Mouse (Mus musculus) midbrain, embryonic 14.5 days (tissue): ENCODE results near the gene Map3k14. TPM values are rescaled to one million over a fixed set of nuclear protein-coding genes. Genes with fewer than 3 reads are reported as not detected.
A peak's percentile ranks its signal among the peaks of the same experiment; 100 is the strongest.

ENCODE experiments used
- ATAC-seq: fragments of 200-750 bp; cut with Nextera tagmentation; 2 replicates; pipeline ENCODE4 v1.8.0; 2017; ENCODE audit warnings: moderate number of reproducible peaks, moderate library complexity; ENCODE audit not compliant: low FRiP score, low TSS enrichment
- DNase-seq: peaks from one replicate; pipeline ENCODE4 v3.0.0-alpha.2; 2015
- H3K27ac ChIP-seq: fragments of 300-500 bp; sonication (generic); replicated peaks from 2 replicates; pipeline ENCODE4 v1.5.1; 2014; ENCODE audit warnings: mild to moderate bottlenecking, low read depth, low read length, moderate library complexity
- H3K27me3 ChIP-seq: fragments of 300-500 bp; sonication (generic); 2 replicates; pipeline ENCODE4 v1.6.1; 2014; ENCODE audit warnings: low read length, control low read depth, mixed read lengths; ENCODE audit not compliant: control insufficient read depth, insufficient read depth
- H3K36me3 ChIP-seq: fragments of 300-500 bp; sonication (generic); 2 replicates; pipeline ENCODE4 v1.6.1; 2014; ENCODE audit warnings: low read length, control low read depth; ENCODE audit not compliant: control insufficient read depth, insufficient read depth
- H3K4me1 ChIP-seq: fragments of 300-500 bp; sonication (generic); 2 replicates; pipeline ENCODE4 v1.6.1; 2014; ENCODE audit warnings: mild to moderate bottlenecking, antibody characterized with exemption, low read length, control low read depth; ENCODE audit not compliant: control insufficient read depth, insufficient read depth
- H3K4me2 ChIP-seq: fragments of 300-500 bp; sonication (generic); 2 replicates; pipeline ENCODE4 v1.6.1; 2014; ENCODE audit warnings: mild to moderate bottlenecking, low read length, moderate library complexity
- H3K4me3 ChIP-seq: fragments of 300-500 bp; sonication (generic); replicated peaks from 2 replicates; pipeline ENCODE4 v1.5.1; 2014; ENCODE audit warnings: low read depth, low read length
- H3K9ac ChIP-seq: fragments of 300-500 bp; sonication (generic); replicated peaks from 2 replicates; pipeline ENCODE4 v1.6.1; 2014; ENCODE audit warnings: mild to moderate bottlenecking, low read length, moderate library complexity
- H3K9me3 ChIP-seq: fragments of 300-500 bp; sonication (generic); 2 replicates; pipeline ENCODE4 v1.6.1; 2016; ENCODE audit warnings: low read length, control low read depth, mixed read lengths; ENCODE audit not compliant: control insufficient read depth
- WGBS: fragments of 180-500 bp; shearing (Covaris S2); extraction: QIAGEN DNeasy Blood & Tissue Kit; methylation state at CpG from one replicate; pipeline ENCODE4 v1.1.7; 2014; 5-methylcytosine and 5-hydroxymethylcytosine counted together
- polyA plus RNA-seq: library from polyadenylated mRNA; unstranded; fragments of >200 nt; fragmentation: Nextera tagmentation; extraction: Ambion mirVana; gene quantifications from 2 replicates; pipeline ENCODE4 v1.2.1, GENCODE M21; 2014

The Map3k14 gene
- polyA plus RNA-seq, 1 experiment from 2014 or later, result 3.4 TPM

- no peaks in the 10 kb centered on the region for H3K9me3 ChIP-seq
- ATAC-seq (no peak), DNase-seq (no peak)
- H3K36me3 ChIP-seq, result no peaks in the 10 kb centered on the region
- H3K4me1 ChIP-seq, result peaks cover 24% of the 10 kb centered on the region
- H3K27ac ChIP-seq, result 0 out of 2 replicates have a peak overlapping the region, but pooled peaks have one; percentile 22
- WGBS, result 79% methylated on average over 10 of the region's 10 CpGs
- H3K27me3 ChIP-seq, result no peaks in the 10 kb centered on the region
- H3K4me3 ChIP-seq, result no peak overlapping the region
- H3K4me2 ChIP-seq, result no peak overlapping the region
- no peak overlapping the region for H3K9ac ChIP-seq
These were observed 21.1 kb downstream of the Map3k14 start for GRCm38 (mm10) chr11:103246081-103246730.

- Histone ChIP-seq H3K4me3 (no peak overlapping the region), H3K4me1 (peaks cover 24% of the 10 kb centered on the region), H3K9ac (no peak overlapping the region), H3K27me3 (no peaks in the 10 kb centered on the region), H3K4me2 (no peak overlapping the region), H3K27ac (0 out of 2 replicates have a peak overlapping the region, but pooled peaks have one; percentile 8), H3K9me3 (no peaks in the 10 kb centered on the region), H3K36me3 (0 out of 2 replicates have a peak, but pooled peaks cover 6% of the 10 kb centered on the region)
- WGBS, result 84% methylated on average over 4 of the region's 4 CpGs
- ATAC-seq (no peak), DNase-seq (no peak)
These were observed 22.4 kb downstream of the Map3k14 start for GRCm38 (mm10) chr11:103244856-103245255.

GRCm38 (mm10) chr11:103240740-103241139, 26.5 kb downstream of the Map3k14 start:
- H3K4me1 ChIP-seq, result 0 out of 2 replicates have a peak, but pooled peaks cover 8% of the 10 kb centered on the region
- H3K27me3 ChIP-seq, result no peaks in the 10 kb centered on the region
- no peaks in the 10 kb centered on the region for H3K9me3 ChIP-seq
- H3K27ac ChIP-seq, result no peak overlapping the region
- no peak for ATAC-seq
- DNase-seq, result no peak
- 49% methylated on average over 7 of the region's 7 CpGs for WGBS
- no peak overlapping the region for H3K4me2 ChIP-seq
- no peak overlapping the region for H3K9ac ChIP-seq
- peaks cover 36% of the 10 kb centered on the region for H3K36me3 ChIP-seq
- no peak overlapping the region for H3K4me3 ChIP-seq

GRCm38 (mm10) chr11:103237757-103238156, 29.5 kb downstream of the Map3k14 start:
- Histone ChIP-seq H3K4me2 (no peak overlapping the region), H3K27me3 (no peaks in the 10 kb centered on the region), H3K4me3 (no peak overlapping the region), H3K36me3 (peaks cover 36% of the 10 kb centered on the region), H3K4me1 (no peaks in the 10 kb centered on the region), H3K9me3 (no peaks in the 10 kb centered on the region), H3K27ac (no peak overlapping the region), H3K9ac (no peak overlapping the region)
- no peak for ATAC-seq
- no peak for DNase-seq
- WGBS, result 75% methylated on average over 9 of the region's 9 CpGs

- Histone ChIP-seq H3K9ac (no peak overlapping the region), H3K9me3 (no peaks in the 10 kb centered on the region), H3K36me3 (peaks cover 36% of the 10 kb centered on the region), H3K4me1 (no peaks in the 10 kb centered on the region), H3K4me2 (no peak overlapping the region), H3K4me3 (no peak overlapping the region), H3K27me3 (no peaks in the 10 kb centered on the region), H3K27ac (no peak overlapping the region)
- 91% methylated on average over 10 of the region's 10 CpGs for WGBS
- DNase-seq (no peak), ATAC-seq (no peak)
These were observed 30.4 kb downstream of the Map3k14 start for GRCm38 (mm10) chr11:103236903-103237302.

GRCm38 (mm10) chr11:103236431-103236830, 30.8 kb downstream of the Map3k14 start:
- Histone ChIP-seq H3K36me3 (peaks cover 36% of the 10 kb centered on the region), H3K4me3 (no peak overlapping the region), H3K9ac (no peak overlapping the region), H3K27me3 (no peaks in the 10 kb centered on the region), H3K27ac (no peak overlapping the region), H3K9me3 (no peaks in the 10 kb centered on the region), H3K4me2 (no peak overlapping the region), H3K4me1 (no peaks in the 10 kb centered on the region)
- DNase-seq, result no peak
- whole genome bisulfite sequencing, result 87% methylated on average over 6 of the region's 6 CpGs
- ATAC-seq, result no peak

- H3K4me2 ChIP-seq, result no peak overlapping the region
- WGBS, result 79% methylated on average over 11 of the region's 11 CpGs
- ATAC-seq, result no peak
- no peaks in the 10 kb centered on the region for H3K4me1 ChIP-seq
- no peak overlapping the region for H3K27ac ChIP-seq
- no peak for DNase-seq
- H3K27me3 ChIP-seq, result no peaks in the 10 kb centered on the region
- H3K4me3 ChIP-seq, result no peak overlapping the region
- H3K36me3 ChIP-seq, result peaks cover 41% of the 10 kb centered on the region
- H3K9me3 ChIP-seq, result no peaks in the 10 kb centered on the region
- no peak overlapping the region for H3K9ac ChIP-seq
These were observed 31.6 kb downstream of the Map3k14 start for GRCm38 (mm10) chr11:103235702-103236101.

GRCm38 (mm10) chr11:103234447-103234846, 32.8 kb downstream of the Map3k14 start:
- Histone ChIP-seq H3K9ac (no peak overlapping the region), H3K4me2 (no peak overlapping the region), H3K27me3 (no peaks in the 10 kb centered on the region), H3K4me3 (no peak overlapping the region), H3K27ac (no peak overlapping the region), H3K36me3 (peaks cover 49% of the 10 kb centered on the region), H3K4me1 (no peaks in the 10 kb centered on the region), H3K9me3 (no peaks in the 10 kb centered on the region)
- ATAC-seq, result no peak
- DNase-seq, result no peak
- 76% methylated on average over 1 of the region's 1 CpGs for WGBS

GRCm38 (mm10) chr11:103232966-103233365, 34.3 kb downstream of the Map3k14 start:
- ATAC-seq, result no peak
- Histone ChIP-seq H3K9me3 (no peaks in the 10 kb centered on the region), H3K4me2 (no peak overlapping the region), H3K27me3 (no peaks in the 10 kb centered on the region), H3K4me1 (no peaks in the 10 kb centered on the region), H3K9ac (no peak overlapping the region), H3K36me3 (peaks cover 43% of the 10 kb centered on the region), H3K4me3 (no peak overlapping the region), H3K27ac (no peak overlapping the region)
- 33% methylated on average over 7 of the region's 7 CpGs for WGBS
- peak; percentile 86 for DNase-seq
